ENCODE assay signal across 14 mouse cellular contexts in genomic region chr1:25281471-25281870, GRCm38 (mm10).
DNase-seq lines count a peak whose midpoint lies in the region; ATAC-seq lines count a peak whose summit lies in the region.
"Had no signal": no experiment of that assay in that cellular context is flagged by ENCODE, and none has a peak within 500 bp of the region (broad histone marks: within the 10 kb centered on the region; RNA-seq: fewer than 3 reads in every experiment).

No protein-coding gene starts in this region.

- no peak overlapping the region for H3K9ac ChIP-seq in liver, embryonic 11.5 days (ENCODE audit: low read depth, low read length)
- no peak overlapping the region for H3K9ac ChIP-seq in kidney, embryonic 16.5 days (replicated peaks; ENCODE audit: low read length)
- H3K9ac ChIP-seq in forebrain, embryonic 12.5 days: no peak overlapping the region

- ATAC-seq in liver, embryonic 11.5 days (replicated peaks; ENCODE audit: low FRiP score): no peak
- ATAC-seq in kidney, embryonic 16.5 days (ENCODE audit: low FRiP score, low TSS enrichment): no peak
- ATAC-seq in forebrain, embryonic 12.5 days (ENCODE audit: low FRiP score): no peak
- ATAC-seq: lung, postnatal 0 days had no signal

- no peak overlapping the region for H3K4me3 ChIP-seq in liver, embryonic 11.5 days (ENCODE audit: low read depth, low read length)
- H3K4me3 ChIP-seq in kidney, embryonic 16.5 days (ENCODE audit: low read length): no peak overlapping the region
- H3K4me3 ChIP-seq in forebrain, embryonic 12.5 days (replicated peaks): no peak overlapping the region
- H3K4me3 ChIP-seq: embryonic facial prominence, embryonic 10.5 days; heart, adult 2 months had no signal

- no peak overlapping the region for H3K27ac ChIP-seq in liver, embryonic 11.5 days (ENCODE audit: low read depth, low read length)
- no peak overlapping the region for H3K27ac ChIP-seq in kidney, embryonic 16.5 days (ENCODE audit: low read length)
- H3K27ac ChIP-seq in forebrain, embryonic 12.5 days: no peak overlapping the region
- H3K27ac ChIP-seq: embryonic facial prominence, embryonic 10.5 days; heart, adult 2 months had no signal

- 81% methylated on average over 8 of the region's 8 CpGs for WGBS in liver, embryonic 11.5 days
- 82% methylated on average over 8 of the region's 8 CpGs for WGBS in kidney, embryonic 16.5 days
- WGBS in forebrain, embryonic 12.5 days: 92% methylated on average over 8 of the region's 8 CpGs

- DNase-seq in layer of hippocampus, adult 11-12 months (ENCODE audit: low spot score): peak; percentile 45
- DNase-seq in layer of hippocampus, adult 9-10 months (ENCODE audit: low spot score): no peak
- DNase-seq in Muller cell, postnatal 12 days (ENCODE audit: inconsistent ontology term): peak; percentile 30
- DNase-seq in cerebellum, adult 11-12 months: peak; percentile 34
- DNase-seq in layer of hippocampus, adult 18-20 months (ENCODE audit: low spot score in 2 of 2): peak; percentile 32 to 73
- DNase-seq in liver, embryonic 11.5 days (ENCODE audit: low spot score): no peak
- DNase-seq: adrenal gland, postnatal 10 days; heart, adult 2 months; heart, postnatal 10 days had no signal

- no peaks in the 10 kb centered on the region for H3K4me1 ChIP-seq in liver, embryonic 11.5 days (replicated peaks; ENCODE audit: control insufficient read depth, insufficient read depth, low read length)
- no peaks in the 10 kb centered on the region for H3K4me1 ChIP-seq in kidney, embryonic 16.5 days (ENCODE audit: insufficient read depth, low read length)
- no peaks in the 10 kb centered on the region for H3K4me1 ChIP-seq in forebrain, embryonic 12.5 days
- H3K4me1 ChIP-seq: embryonic facial prominence, embryonic 10.5 days had no signal

- no peaks in the 10 kb centered on the region for H3K9me3 ChIP-seq in liver, embryonic 11.5 days (ENCODE audit: control insufficient read depth, low read length)
- H3K9me3 ChIP-seq in kidney, embryonic 16.5 days (ENCODE audit: low read length): no peaks in the 10 kb centered on the region
- no peaks in the 10 kb centered on the region for H3K9me3 ChIP-seq in forebrain, embryonic 12.5 days
- H3K9me3 ChIP-seq: embryonic facial prominence, embryonic 10.5 days had no signal

- no peaks in the 10 kb centered on the region for H3K36me3 ChIP-seq in liver, embryonic 11.5 days (ENCODE audit: control insufficient read depth, insufficient read depth, low read length)
- H3K36me3 ChIP-seq in kidney, embryonic 16.5 days (ENCODE audit: insufficient read depth, low read length): no peaks in the 10 kb centered on the region
- H3K36me3 ChIP-seq in forebrain, embryonic 12.5 days (replicated peaks): no peaks in the 10 kb centered on the region
- H3K36me3 ChIP-seq: embryonic facial prominence, embryonic 10.5 days had no signal

- no peak overlapping the region for H3K4me2 ChIP-seq in liver, embryonic 11.5 days
- H3K4me2 ChIP-seq in kidney, embryonic 16.5 days (replicated peaks; ENCODE audit: low read depth, low read length): no peak overlapping the region
- H3K4me2 ChIP-seq in forebrain, embryonic 12.5 days: no peak overlapping the region
- H3K4me2 ChIP-seq: midbrain, embryonic 11.5 days had no signal

- H3K27me3 ChIP-seq in liver, embryonic 11.5 days (replicated peaks; ENCODE audit: control insufficient read depth, insufficient read depth, low read length): no peaks in the 10 kb centered on the region
- H3K27me3 ChIP-seq in kidney, embryonic 16.5 days (ENCODE audit: insufficient read depth, low read length): no peaks in the 10 kb centered on the region
- no peaks in the 10 kb centered on the region for H3K27me3 ChIP-seq in forebrain, embryonic 12.5 days

Comparison
In these comparisons a context has a peak if more than half of its experiments do, and no peak if none do; other contexts are left out.
1. DNase-seq: peak in layer of hippocampus, adult 11-12 months (single experiment), Muller cell, postnatal 12 days (single experiment), cerebellum, adult 11-12 months (single experiment) and layer of hippocampus, adult 18-20 months (2 of 2); none in layer of hippocampus, adult 9-10 months (single experiment) and liver, embryonic 11.5 days (single experiment).